Mouse (Mus musculus) limb, embryonic 14.5 days (tissue): ENCODE results near the gene Rspo4. TPM values are rescaled to one million over a fixed set of nuclear protein-coding genes. Genes with fewer than 3 reads are reported as not detected.

ENCODE experiments used
- ATAC-seq: fragments of 200-750 bp; cut with Nextera tagmentation; 2 replicates; pipeline ENCODE4 v1.8.0; 2017; ENCODE audit warnings: low read depth, moderate number of reproducible peaks, moderate TSS enrichment; ENCODE audit not compliant: low FRiP score
- DNase-seq: peaks from one replicate; pipeline ENCODE4 v3.0.0-alpha.2; 2015; ENCODE audit warnings: low spot score
- H3K27ac ChIP-seq: fragments of 300-500 bp; sonication (generic); replicated peaks from 2 replicates; pipeline ENCODE4 v1.5.1; 2014; ENCODE audit warnings: low read depth, mild to moderate bottlenecking, low read length, moderate library complexity, mixed read lengths
- H3K27me3 ChIP-seq: fragments of 300-500 bp; sonication (generic); 2 replicates; pipeline ENCODE4 v1.6.1; 2014; ENCODE audit warnings: low read length, mixed read lengths; ENCODE audit not compliant: control insufficient read depth, insufficient read depth
- H3K36me3 ChIP-seq: fragments of 300-500 bp; sonication (generic); 2 replicates; pipeline ENCODE4 v1.6.1; 2014; ENCODE audit warnings: mild to moderate bottlenecking, low read length, moderate library complexity, mixed read lengths; ENCODE audit not compliant: control insufficient read depth, insufficient read depth
- H3K4me1 ChIP-seq: fragments of 300-500 bp; sonication (generic); 2 replicates; pipeline ENCODE4 v1.6.1; 2014; ENCODE audit warnings: antibody characterized with exemption, low read length, mixed read lengths; ENCODE audit not compliant: control insufficient read depth, insufficient read depth
- H3K4me2 ChIP-seq: fragments of 300-500 bp; sonication (generic); replicated peaks from 2 replicates; pipeline ENCODE4 v1.6.1; 2014; ENCODE audit warnings: low read depth, mild to moderate bottlenecking, low read length, moderate library complexity; ENCODE audit not compliant: severe bottlenecking
- H3K4me3 ChIP-seq: fragments of 300-500 bp; sonication (generic); replicated peaks from 2 replicates; pipeline ENCODE4 v1.5.1; 2014; ENCODE audit warnings: low read length
- H3K9ac ChIP-seq: fragments of 300-500 bp; sonication (generic); 2 replicates; pipeline ENCODE4 v1.6.1; 2014; ENCODE audit warnings: mild to moderate bottlenecking, low read depth, low read length, moderate library complexity; ENCODE audit not compliant: severe bottlenecking
- H3K9me3 ChIP-seq: fragments of 300-500 bp; sonication (generic); 2 replicates; pipeline ENCODE4 v1.6.1; 2016; ENCODE audit warnings: low read length; ENCODE audit not compliant: control insufficient read depth
- POLR2A ChIP-seq: fragments of 200-500 bp; IDR thresholded peaks from 2 replicates; pipeline ENCODE4 v1.8.0; 2012; ENCODE audit warnings: inconsistent platforms, mild to moderate bottlenecking, moderate library complexity, borderline replicate concordance; ENCODE audit not compliant: insufficient read depth, insufficient read length; ENCODE audit errors: extremely low read depth
- WGBS: fragments of 180-500 bp; shearing (Covaris S2); extraction: QIAGEN DNeasy Blood & Tissue Kit; methylation state at CpG from one replicate; pipeline ENCODE4 v1.1.7; 2014; 5-methylcytosine and 5-hydroxymethylcytosine counted together
- polyA plus RNA-seq, 2 experiments: library from polyadenylated mRNA; depleted of rRNA in 1 of 2; stranded (reverse) in 1 of 2; unstranded in 1 of 2; fragments of >200 nt; fragmentation: Nextera tagmentation in 1 of 2; extraction: Ambion mirVana in 1 of 2; gene quantifications; 2 replicates each; pipeline versions ENCODE4 v1.2.1 to v1.2.3; 2012 to 2014

Rspo4 gene
- polyA plus RNA-seq, 2 experiments = 0.65 to 0.83 TPM

- Histone ChIP-seq H3K4me2 (no peak overlapping the region), H3K4me1 (peaks cover 17% of the 10 kb centered on the region), H3K27me3 (no peaks in the 10 kb centered on the region), H3K4me3 (no peak overlapping the region), H3K9ac (no peak overlapping the region), H3K36me3 (no peaks in the 10 kb centered on the region), H3K9me3 (no peaks in the 10 kb centered on the region), H3K27ac (no peak overlapping the region)
- WGBS = 56% methylated on average over 9 of the region's 9 CpGs
- DNase-seq (peak; percentile 6), ATAC-seq (no peak)
- no peak for TF ChIP-seq POLR2A
These were observed 76.4 kb downstream of the Rspo4 start for GRCm38 (mm10) chr2:151919140-151919539.

DNA sequence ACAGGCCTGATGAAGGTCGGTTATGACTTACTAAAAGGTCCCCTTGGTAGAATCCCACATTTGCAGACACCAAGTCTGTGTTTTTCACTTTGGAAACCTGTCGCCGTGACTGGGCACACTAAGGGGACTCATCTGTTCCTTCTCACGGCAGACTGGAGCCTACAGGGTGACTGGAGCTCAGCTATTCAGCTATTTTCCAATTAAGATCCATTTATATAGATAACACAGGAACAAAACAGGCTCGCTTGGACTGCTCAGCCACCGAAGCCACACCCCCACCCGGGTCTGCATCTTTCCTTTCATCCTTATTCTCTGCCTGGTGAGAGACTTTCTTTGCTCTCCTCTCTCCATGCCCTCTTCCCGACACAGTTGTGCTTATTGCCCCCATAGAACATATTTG lies 78.3 kb downstream of the Rspo4 start:
- DNase-seq (no peak), ATAC-seq (no peak)
- Histone ChIP-seq H3K27me3 (no peaks in the 10 kb centered on the region), H3K4me1 (peaks cover 13% of the 10 kb centered on the region), H3K27ac (no peak overlapping the region), H3K9me3 (no peaks in the 10 kb centered on the region), H3K4me2 (no peak overlapping the region), H3K9ac (no peak overlapping the region), H3K4me3 (no peak overlapping the region), H3K36me3 (no peaks in the 10 kb centered on the region)
- WGBS = 57% methylated on average over 8 of the region's 8 CpGs
- no peak for TF ChIP-seq POLR2A

GRCm38 (mm10) chr2:151921596-151921995 lies 78.9 kb downstream of the Rspo4 start:
- Histone ChIP-seq H3K4me3 (no peak overlapping the region), H3K4me1 (peaks cover 8% of the 10 kb centered on the region), H3K9ac (no peak overlapping the region), H3K4me2 (no peak overlapping the region), H3K36me3 (no peaks in the 10 kb centered on the region), H3K27me3 (no peaks in the 10 kb centered on the region), H3K27ac (no peak overlapping the region), H3K9me3 (no peaks in the 10 kb centered on the region)
- DNase-seq = peak; percentile 55
- peak; percentile 71; the same call in 1 of the 2 replicates for ATAC-seq
- WGBS = 8% methylated on average over 4 of the region's 4 CpGs
- no peak for TF ChIP-seq POLR2A

Other genes with a start within 250 kb of the Rspo4 start
- 1.5 and 1.6 TPM in 2 replicates for gene Snph, start 210.3 kb upstream of the Rspo4 start, polyA plus RNA-seq (2012; rRNA removed)
- gene Snph, start 210.3 kb upstream of the Rspo4 start, polyA plus RNA-seq (2014; fragmentation: Nextera tagmentation; extraction: Ambion mirVana) = 0.41 and 0.62 TPM in 2 replicates
- not detected in 2 replicates for gene Rad21l, start 174.4 kb upstream of the Rspo4 start, polyA plus RNA-seq (2012; rRNA removed)
- gene Rad21l, start 174.4 kb upstream of the Rspo4 start, polyA plus RNA-seq (2014; fragmentation: Nextera tagmentation; extraction: Ambion mirVana) = not detected in 2 replicates
- gene Tmem74b, start 140.9 kb upstream of the Rspo4 start, polyA plus RNA-seq (2012; rRNA removed) = 2.7 and 3.5 TPM in 2 replicates
- 2.2 and 2.5 TPM in 2 replicates for gene Tmem74b, start 140.9 kb upstream of the Rspo4 start, polyA plus RNA-seq (2014; fragmentation: Nextera tagmentation; extraction: Ambion mirVana)
- 36.0 and 47.5 TPM in 2 replicates for gene Psmf1, start 98.7 kb upstream of the Rspo4 start, polyA plus RNA-seq (2012; rRNA removed)
- 46.4 and 53.8 TPM in 2 replicates for gene Psmf1, start 98.7 kb upstream of the Rspo4 start, polyA plus RNA-seq (2014; fragmentation: Nextera tagmentation; extraction: Ambion mirVana)
- gene Angpt4, start 68.3 kb downstream of the Rspo4 start, polyA plus RNA-seq (2012; rRNA removed) = 0.53 and 0.59 TPM in 2 replicates
- gene Angpt4, start 68.3 kb downstream of the Rspo4 start, polyA plus RNA-seq (2014; fragmentation: Nextera tagmentation; extraction: Ambion mirVana) = 0.28 and 0.36 TPM in 2 replicates
- gene Fam110a, start 137.3 kb downstream of the Rspo4 start, polyA plus RNA-seq (2012; rRNA removed) = 14.6 and 19.8 TPM in 2 replicates
- 21.3 and 23.5 TPM in 2 replicates for gene Fam110a, start 137.3 kb downstream of the Rspo4 start, polyA plus RNA-seq (2014; fragmentation: Nextera tagmentation; extraction: Ambion mirVana)
- 2.7 TPM in 2 replicates for gene Slc52a3, start 153.6 kb downstream of the Rspo4 start, polyA plus RNA-seq (2012; rRNA removed)
- 3.4 and 3.6 TPM in 2 replicates for gene Slc52a3, start 153.6 kb downstream of the Rspo4 start, polyA plus RNA-seq (2014; fragmentation: Nextera tagmentation; extraction: Ambion mirVana)
- 0.08 and 0.36 TPM in 2 replicates for gene Scrt2, start 238.6 kb downstream of the Rspo4 start, polyA plus RNA-seq (2012; rRNA removed)
- gene Scrt2, start 238.6 kb downstream of the Rspo4 start, polyA plus RNA-seq (2014; fragmentation: Nextera tagmentation; extraction: Ambion mirVana) = not detected in 2 replicates